In the genomic region with DNA sequence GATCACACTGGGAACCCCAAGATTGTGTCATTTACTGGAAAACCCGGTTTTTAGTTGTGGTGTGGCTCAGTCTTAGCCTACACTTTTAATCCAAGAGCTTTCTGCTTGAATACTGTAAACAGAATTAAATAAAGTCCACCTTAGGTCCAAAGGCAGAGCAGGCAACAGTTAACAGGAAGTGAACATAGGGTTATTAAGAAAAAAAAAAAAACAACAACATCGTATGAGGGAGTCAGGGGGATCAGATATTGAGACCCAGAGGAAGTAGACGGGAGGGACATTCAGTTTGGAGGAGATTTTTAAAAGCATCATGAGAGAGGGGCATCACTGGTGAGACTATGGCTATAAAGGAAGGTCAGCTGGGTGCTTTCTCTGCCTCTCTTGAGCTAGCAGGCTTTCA, we compare ENCODE assay signal across 34 mouse cellular contexts. TPM values are rescaled to one million over a fixed set of nuclear protein-coding genes. Genes with fewer than 3 reads are reported as not detected.
"Had no signal": no experiment of that assay in that cellular context is flagged by ENCODE, and none has a peak within 500 bp of the region (broad histone marks: within the 10 kb centered on the region; RNA-seq: fewer than 3 reads in every experiment).

No protein-coding gene starts in this region.

- H3K4me1 ChIP-seq: lung, embryonic 15.5 days had no signal

- H3K27me3 ChIP-seq: limb, embryonic 12.5 days; limb, embryonic 13.5 days; limb, embryonic 15.5 days; liver, embryonic 12.5 days; liver, embryonic 13.5 days; liver, embryonic 15.5 days; lung, embryonic 15.5 days; megakaryocyte, embryonic 14.5 days; midbrain, embryonic 12.5 days; midbrain, embryonic 13.5 days; midbrain, embryonic 15.5 days had no signal

- H3K27ac ChIP-seq: left cerebral cortex, adult 2 months; limb, embryonic 10.5 days; limb, embryonic 12.5 days; limb, embryonic 13.5 days; limb, embryonic 15.5 days; liver, embryonic 12.5 days; liver, embryonic 13.5 days; liver, embryonic 14.5 days; liver, embryonic 15.5 days; lung, embryonic 15.5 days; macrophage; midbrain, embryonic 10.5 days; midbrain, embryonic 12.5 days; midbrain, embryonic 13.5 days; midbrain, embryonic 15.5 days had no signal

- ATAC-seq: liver, embryonic 12.5 days; liver, postnatal 0 days; lung, postnatal 0 days; midbrain, embryonic 13.5 days; midbrain, embryonic 15.5 days; midbrain, embryonic 16.5 days had no signal

- H3K36me3 ChIP-seq: limb, embryonic 10.5 days; limb, embryonic 12.5 days; limb, embryonic 13.5 days; limb, embryonic 15.5 days; liver, embryonic 12.5 days; liver, embryonic 13.5 days; liver, embryonic 15.5 days; lung, embryonic 15.5 days; midbrain, embryonic 10.5 days; midbrain, embryonic 12.5 days; midbrain, embryonic 13.5 days; midbrain, embryonic 15.5 days had no signal

- DNase-seq: left cerebral cortex, postnatal 4 days; liver, embryonic 13.5 days; lung, adult 18-20 months; lung, adult 2 months; lung, postnatal 10 days; midbrain, embryonic 14.5 days had no signal

- H3K9me3 ChIP-seq: limb, embryonic 10.5 days; limb, embryonic 12.5 days; limb, embryonic 13.5 days; limb, embryonic 15.5 days; liver, embryonic 12.5 days; liver, embryonic 13.5 days; liver, embryonic 15.5 days; lung, embryonic 15.5 days; megakaryocyte, embryonic 14.5 days; midbrain, embryonic 10.5 days; midbrain, embryonic 12.5 days; midbrain, embryonic 13.5 days; midbrain, embryonic 15.5 days had no signal

- H3K9ac ChIP-seq: limb, embryonic 12.5 days; limb, embryonic 13.5 days; limb, embryonic 15.5 days; liver, embryonic 12.5 days; liver, embryonic 13.5 days; liver, embryonic 14.5 days; liver, embryonic 15.5 days; liver, postnatal 0 days; lung, embryonic 14.5 days; lung, embryonic 15.5 days; midbrain, embryonic 12.5 days; midbrain, embryonic 13.5 days; midbrain, embryonic 15.5 days had no signal

- H3K4me2 ChIP-seq: limb, embryonic 12.5 days; limb, embryonic 13.5 days; limb, embryonic 15.5 days; liver, embryonic 11.5 days; liver, embryonic 12.5 days; liver, embryonic 13.5 days; liver, embryonic 15.5 days; lung, embryonic 14.5 days; lung, embryonic 15.5 days; midbrain, embryonic 12.5 days; midbrain, embryonic 13.5 days; midbrain, embryonic 15.5 days had no signal

- H3K4me3 ChIP-seq: left cerebral cortex, adult 2 months; limb, embryonic 10.5 days; limb, embryonic 12.5 days; limb, embryonic 13.5 days; limb, embryonic 15.5 days; liver, embryonic 12.5 days; liver, embryonic 13.5 days; liver, embryonic 15.5 days; lung, embryonic 15.5 days; megakaryocyte, embryonic 14.5 days; midbrain, embryonic 10.5 days; midbrain, embryonic 12.5 days; midbrain, embryonic 13.5 days; midbrain, embryonic 15.5 days; myocyte had no signal

RNA-seq across cellular contexts. Expression of a gene that starts 11.1 kb away (rescaled TPM):
- polyA plus RNA-seq: limb, embryonic 10.5 days; limb, embryonic 12.5 days had no signal

RNA-seq across cellular contexts. Expression of a gene that starts 17.0 kb away (rescaled TPM):
- total RNA-seq: left cerebral cortex, adult 18-20 months; left cerebral cortex, postnatal 36 days; left cerebral cortex, postnatal 4 days; liver, adult 2 months; megakaryocyte, adult 5-6 weeks; monocyte, adult 5-6 weeks had no signal
- polyA plus RNA-seq: limb, embryonic 12.5 days; liver, embryonic 12.5 days; liver, embryonic 15.5 days; liver, embryonic 16.5 days; lung, adult 2 months; lung, embryonic 14.5 days; lung, embryonic 15.5 days; lung, embryonic 16.5 days; midbrain, embryonic 10.5 days; midbrain, embryonic 13.5 days; midbrain, embryonic 14.5 days; midbrain, embryonic 15.5 days; midbrain, embryonic 16.5 days had no signal
